Mouse (Mus musculus): ENCODE results near the gene Prkar2a.

Prkar2a gene

GRCm38 (mm10) chr9:108757406-108757805 is 68.3 kb downstream of the Prkar2a start:
- no peak for TF ChIP-seq GATA4 (IDR thresholded peaks at IDR 0.05; ENCODE audit: insufficient replicate concordance, low read length)

GRCm38 (mm10) chr9:108759121-108759520 is 70.0 kb downstream of the Prkar2a start:
- TF ChIP-seq GATA4 (IDR thresholded peaks at IDR 0.05; ENCODE audit: insufficient replicate concordance, low read length) = no peak

- TF ChIP-seq GATA4 (IDR thresholded peaks at IDR 0.05; ENCODE audit: insufficient replicate concordance, low read length) = no peak
Measured at GRCm38 (mm10) chr9:108759805-108760204, 70.7 kb downstream of the Prkar2a start.

- no peak for TF ChIP-seq GATA4 (IDR thresholded peaks at IDR 0.05; ENCODE audit: insufficient replicate concordance, low read length)
Measured at GRCm38 (mm10) chr9:108761561-108761960, 72.4 kb downstream of the Prkar2a start.

- peak; percentile 21; the same call in 1 of the 2 replicates for TF ChIP-seq GATA4 (IDR thresholded peaks at IDR 0.05; ENCODE audit: insufficient replicate concordance, low read length)
Measured at GRCm38 (mm10) chr9:108764971-108765370, 75.9 kb downstream of the Prkar2a start.

GRCm38 (mm10) chr9:108776614-108777013 is 87.5 kb downstream of the Prkar2a start:
- TF ChIP-seq GATA4 (IDR thresholded peaks at IDR 0.05; ENCODE audit: insufficient replicate concordance, low read length) = no peak

- TF ChIP-seq GATA4 (IDR thresholded peaks at IDR 0.05; ENCODE audit: insufficient replicate concordance, low read length) = no peak
Measured at GRCm38 (mm10) chr9:108777276-108777675, 88.2 kb downstream of the Prkar2a start.

- no peak for TF ChIP-seq GATA4 (IDR thresholded peaks at IDR 0.05; ENCODE audit: insufficient replicate concordance, low read length)
Measured at GRCm38 (mm10) chr9:108780959-108781358, 91.8 kb downstream of the Prkar2a start.

GRCm38 (mm10) chr9:108781891-108782290 is 92.8 kb downstream of the Prkar2a start:
- TF ChIP-seq GATA4 (IDR thresholded peaks at IDR 0.05; ENCODE audit: insufficient replicate concordance, low read length) = no peak

GRCm38 (mm10) chr9:108782836-108783547 is 93.9 kb downstream of the Prkar2a start:
- no peak for TF ChIP-seq GATA4 (IDR thresholded peaks at IDR 0.05; ENCODE audit: insufficient replicate concordance, low read length)

GRCm38 (mm10) chr9:108783548-108784463 is 94.7 kb downstream of the Prkar2a start, which contains the start of gene Ip6k2:
TSS of gene Ip6k2 (plus strand) at chr9:108783796.
- peak; percentile 100 for TF ChIP-seq GATA4 (IDR thresholded peaks at IDR 0.05; ENCODE audit: insufficient replicate concordance, low read length)

GRCm38 (mm10) chr9:108785416-108785815 is 96.3 kb downstream of the Prkar2a start:
- TF ChIP-seq GATA4 (IDR thresholded peaks at IDR 0.05; ENCODE audit: insufficient replicate concordance, low read length) = no peak

- no peak for TF ChIP-seq GATA4 (IDR thresholded peaks at IDR 0.05; ENCODE audit: insufficient replicate concordance, low read length)
Measured at GRCm38 (mm10) chr9:108786494-108786893, 97.4 kb downstream of the Prkar2a start.

GRCm38 (mm10) chr9:108787080-108787479 is 98.0 kb downstream of the Prkar2a start:
- TF ChIP-seq GATA4 (IDR thresholded peaks at IDR 0.05; ENCODE audit: insufficient replicate concordance, low read length) = no peak

- TF ChIP-seq GATA4 (IDR thresholded peaks at IDR 0.05; ENCODE audit: insufficient replicate concordance, low read length) = no peak
Measured at GRCm38 (mm10) chr9:108788713-108789112, 99.6 kb downstream of the Prkar2a start.

- TF ChIP-seq GATA4 (IDR thresholded peaks at IDR 0.05; ENCODE audit: insufficient replicate concordance, low read length) = no peak
Measured at GRCm38 (mm10) chr9:108792307-108792706, 103.2 kb downstream of the Prkar2a start.
